In genomic region chr8:92240686-92241275, GRCm38 (mm10) we compare ENCODE assay signal across 18 mouse cellular contexts.
DNase-seq lines count a peak whose midpoint lies in the region; ATAC-seq and TF ChIP-seq lines count a peak whose summit lies in the region.
"Had no signal": no experiment of that assay in that cellular context is flagged by ENCODE, and none has a peak within 500 bp of the region (broad histone marks: within the 10 kb centered on the region; RNA-seq: fewer than 3 reads in every experiment).

No protein-coding gene starts in this region.

- H3K27ac ChIP-seq in forebrain, embryonic 11.5 days (ENCODE audit: low read depth, low read length) = no peak overlapping the region
- no peak overlapping the region for H3K27ac ChIP-seq in forebrain, embryonic 16.5 days (ENCODE audit: low read length)
- no peak overlapping the region for H3K27ac ChIP-seq in midbrain, embryonic 14.5 days (replicated peaks; ENCODE audit: low read depth, low read length)
- H3K27ac ChIP-seq in midbrain, postnatal 0 days (ENCODE audit: low read depth, low read length) = no peak overlapping the region
- no peak overlapping the region for H3K27ac ChIP-seq in embryonic facial prominence, embryonic 14.5 days (replicated peaks; ENCODE audit: low read depth, low read length)
- H3K27ac ChIP-seq: heart, adult 2 months; heart, embryonic 15.5 days; hindbrain, embryonic 14.5 days; intestine, embryonic 15.5 days had no signal

- no peaks in the 10 kb centered on the region for H3K36me3 ChIP-seq in forebrain, embryonic 11.5 days (ENCODE audit: control insufficient read depth, insufficient read depth, low read length)
- H3K36me3 ChIP-seq in forebrain, embryonic 16.5 days (ENCODE audit: control insufficient read depth, insufficient read depth) = no peaks in the 10 kb centered on the region
- no peaks in the 10 kb centered on the region for H3K36me3 ChIP-seq in midbrain, embryonic 14.5 days (ENCODE audit: control insufficient read depth, insufficient read depth, low read length)
- no peaks in the 10 kb centered on the region for H3K36me3 ChIP-seq in midbrain, postnatal 0 days (ENCODE audit: insufficient read depth, low read length)
- H3K36me3 ChIP-seq in embryonic facial prominence, embryonic 14.5 days (ENCODE audit: control insufficient read depth, insufficient read depth, low read length) = no peaks in the 10 kb centered on the region
- H3K36me3 ChIP-seq: heart, embryonic 15.5 days; intestine, embryonic 15.5 days had no signal

- H3K9ac ChIP-seq in forebrain, embryonic 11.5 days (ENCODE audit: low read length) = no peak overlapping the region
- no peak overlapping the region for H3K9ac ChIP-seq in forebrain, embryonic 16.5 days (replicated peaks; ENCODE audit: low read depth, low read length)
- no peak overlapping the region for H3K9ac ChIP-seq in midbrain, embryonic 14.5 days (replicated peaks; ENCODE audit: low read length)
- no peak overlapping the region for H3K9ac ChIP-seq in midbrain, postnatal 0 days (replicated peaks; ENCODE audit: low read length, poor library complexity, severe bottlenecking)
- H3K9ac ChIP-seq in embryonic facial prominence, embryonic 14.5 days (ENCODE audit: low read depth, low read length) = no peak overlapping the region
- H3K9ac ChIP-seq: forebrain, postnatal 0 days; heart, embryonic 15.5 days; hindbrain, embryonic 14.5 days; intestine, embryonic 15.5 days had no signal

- DNase-seq in forebrain, embryonic 11.5 days (ENCODE audit: low spot score) = peak; percentile 50
- DNase-seq in midbrain, embryonic 14.5 days = peak; percentile 36
- DNase-seq in midbrain, postnatal 0 days (ENCODE audit: low spot score) = no peak
- DNase-seq in embryonic facial prominence, embryonic 14.5 days (ENCODE audit: low spot score) = peak; percentile 55
- DNase-seq in layer of hippocampus, adult 11-12 months (ENCODE audit: low spot score) = no peak
- no peak for DNase-seq in thymus, postnatal 10 days (ENCODE audit: low spot score in 2 of 2)
- DNase-seq: adrenal gland, postnatal 25 days; cerebellum, adult 8-10 months; cerebellum, postnatal 14 days; forebrain, postnatal 0 days; gastrocnemius, postnatal 14 days; heart, adult 2 months; heart, postnatal 14 days had no signal

- H3K9me3 ChIP-seq in forebrain, embryonic 11.5 days (ENCODE audit: control insufficient read depth, low read length) = no peaks in the 10 kb centered on the region
- no peaks in the 10 kb centered on the region for H3K9me3 ChIP-seq in forebrain, embryonic 16.5 days (ENCODE audit: control insufficient read depth, low read length)
- no peaks in the 10 kb centered on the region for H3K9me3 ChIP-seq in midbrain, embryonic 14.5 days (ENCODE audit: control insufficient read depth, low read length)
- no peaks in the 10 kb centered on the region for H3K9me3 ChIP-seq in midbrain, postnatal 0 days (ENCODE audit: low read length)
- no peaks in the 10 kb centered on the region for H3K9me3 ChIP-seq in embryonic facial prominence, embryonic 14.5 days (ENCODE audit: control insufficient read depth, low read length)
- H3K9me3 ChIP-seq: heart, embryonic 15.5 days; intestine, embryonic 15.5 days had no signal

- no peak overlapping the region for H3K4me3 ChIP-seq in forebrain, embryonic 11.5 days (ENCODE audit: low read depth, low read length)
- no peak overlapping the region for H3K4me3 ChIP-seq in forebrain, embryonic 16.5 days (replicated peaks; ENCODE audit: low read length)
- no peak overlapping the region for H3K4me3 ChIP-seq in midbrain, embryonic 14.5 days (replicated peaks; ENCODE audit: low read depth, low read length)
- H3K4me3 ChIP-seq in midbrain, postnatal 0 days (ENCODE audit: low read depth, low read length) = no peak overlapping the region
- no peak overlapping the region for H3K4me3 ChIP-seq in embryonic facial prominence, embryonic 14.5 days (ENCODE audit: low read depth, low read length)
- H3K4me3 ChIP-seq: heart, adult 2 months; heart, embryonic 15.5 days; intestine, embryonic 15.5 days had no signal

- WGBS in forebrain, embryonic 11.5 days = 76% methylated on average over 13 of the region's 13 CpGs
- 53% methylated on average over 13 of the region's 13 CpGs for WGBS in forebrain, embryonic 16.5 days
- 37% methylated on average over 13 of the region's 13 CpGs for WGBS in midbrain, embryonic 14.5 days
- WGBS in midbrain, postnatal 0 days = 33% methylated on average over 13 of the region's 13 CpGs
- 29% methylated on average over 13 of the region's 13 CpGs for WGBS in embryonic facial prominence, embryonic 14.5 days

- TF ChIP-seq CTCF in midbrain, postnatal 0 days (IDR thresholded peaks at IDR 0.05) = no peak

- H3K27me3 ChIP-seq in forebrain, embryonic 11.5 days (ENCODE audit: control insufficient read depth, insufficient read depth, low read length) = no peaks in the 10 kb centered on the region
- 0 out of 2 replicates have a peak, but pooled peaks cover 3% of the 10 kb centered on the region for H3K27me3 ChIP-seq in forebrain, embryonic 16.5 days (replicated peaks; ENCODE audit: control insufficient read depth, insufficient read depth, low read length)
- no peaks in the 10 kb centered on the region; the same call in 1 of the 2 replicates for H3K27me3 ChIP-seq in midbrain, embryonic 14.5 days (ENCODE audit: control insufficient read depth, insufficient read depth, low read length)
- H3K27me3 ChIP-seq in midbrain, postnatal 0 days (ENCODE audit: insufficient read depth, low read length) = no peaks in the 10 kb centered on the region
- no peaks in the 10 kb centered on the region for H3K27me3 ChIP-seq in embryonic facial prominence, embryonic 14.5 days (replicated peaks; ENCODE audit: control insufficient read depth, insufficient read depth, low read length)
- H3K27me3 ChIP-seq: heart, embryonic 15.5 days; intestine, embryonic 15.5 days had no signal

- no peak overlapping the region for H3K4me2 ChIP-seq in forebrain, embryonic 11.5 days (ENCODE audit: low read depth, low read length, severe bottlenecking)
- H3K4me2 ChIP-seq in forebrain, embryonic 16.5 days (ENCODE audit: low read length) = no peak overlapping the region
- no peak overlapping the region for H3K4me2 ChIP-seq in midbrain, embryonic 14.5 days (ENCODE audit: low read length)
- H3K4me2 ChIP-seq in midbrain, postnatal 0 days (ENCODE audit: low read depth, low read length, poor library complexity, severe bottlenecking) = no peak overlapping the region
- no peak overlapping the region for H3K4me2 ChIP-seq in embryonic facial prominence, embryonic 14.5 days (ENCODE audit: low read depth, low read length)
- H3K4me2 ChIP-seq: heart, embryonic 11.5 days; heart, embryonic 15.5 days; hindbrain, embryonic 14.5 days; intestine, embryonic 15.5 days had no signal

- no peaks in the 10 kb centered on the region for H3K4me1 ChIP-seq in forebrain, embryonic 11.5 days (replicated peaks; ENCODE audit: control insufficient read depth, insufficient read depth, low read length)
- no peaks in the 10 kb centered on the region for H3K4me1 ChIP-seq in forebrain, embryonic 16.5 days (replicated peaks; ENCODE audit: control insufficient read depth, insufficient read depth, low read length)
- no peaks in the 10 kb centered on the region for H3K4me1 ChIP-seq in midbrain, embryonic 14.5 days (ENCODE audit: control insufficient read depth, insufficient read depth, low read length)
- H3K4me1 ChIP-seq in midbrain, postnatal 0 days (ENCODE audit: insufficient read depth, low read length) = no peaks in the 10 kb centered on the region
- peaks cover 6% of the 10 kb centered on the region; the same call in 1 of the 2 replicates for H3K4me1 ChIP-seq in embryonic facial prominence, embryonic 14.5 days (ENCODE audit: control insufficient read depth, insufficient read depth, low read length)
- H3K4me1 ChIP-seq: heart, embryonic 15.5 days; intestine, embryonic 15.5 days had no signal

- ATAC-seq in forebrain, embryonic 11.5 days (replicated peaks; ENCODE audit: low FRiP score) = no peak
- no peak for ATAC-seq in forebrain, embryonic 16.5 days
- no peak for ATAC-seq in midbrain, embryonic 14.5 days (ENCODE audit: low FRiP score, low TSS enrichment)
- ATAC-seq in midbrain, postnatal 0 days (ENCODE audit: low FRiP score) = no peak
- no peak for ATAC-seq in embryonic facial prominence, embryonic 14.5 days (ENCODE audit: low read depth)
- ATAC-seq: forebrain, postnatal 0 days; intestine, embryonic 15.5 days had no signal

Comparison
In these comparisons a context has a peak if more than half of its experiments do, and no peak if none do; other contexts are left out.
1. DNase-seq: peak in forebrain, embryonic 11.5 days (single experiment), midbrain, embryonic 14.5 days (single experiment) and embryonic facial prominence, embryonic 14.5 days (single experiment); none in midbrain, postnatal 0 days (single experiment), layer of hippocampus, adult 11-12 months (single experiment) and thymus, postnatal 10 days (0 of 2).